25 mouse cellular contexts compared by ENCODE assay signal in genomic region chr3:52999996-53000395, GRCm38 (mm10). TPM values are rescaled to one million over a fixed set of nuclear protein-coding genes. Genes with fewer than 3 reads are reported as not detected.
DNase-seq lines count a peak whose midpoint lies in the region; ATAC-seq and TF ChIP-seq lines count a peak whose summit lies in the region.
"Had no signal": no experiment of that assay in that cellular context is flagged by ENCODE, and none has a peak within 500 bp of the region (broad histone marks: within the 10 kb centered on the region; RNA-seq: fewer than 3 reads in every experiment).

No protein-coding gene starts in this region.

- TF ChIP-seq POLR2A in liver, adult 2 months (IDR thresholded peaks at IDR 0.05; ENCODE audit: extremely low read depth, insufficient read depth, low read length), result no peak

- no peak overlapping the region for H3K4me2 ChIP-seq in liver, embryonic 11.5 days
- H3K4me2 ChIP-seq: embryonic facial prominence, embryonic 12.5 days; embryonic facial prominence, embryonic 15.5 days; forebrain, embryonic 15.5 days; heart, embryonic 11.5 days; hindbrain, embryonic 13.5 days; intestine, embryonic 15.5 days had no signal

- H3K4me3 ChIP-seq in liver, adult 2 months (ENCODE audit: insufficient read depth, low read depth, low read length), result no peak overlapping the region
- H3K4me3 ChIP-seq in liver, embryonic 11.5 days (ENCODE audit: low read depth, low read length), result no peak overlapping the region
- H3K4me3 ChIP-seq: embryonic facial prominence, embryonic 12.5 days; embryonic facial prominence, embryonic 15.5 days; forebrain, embryonic 15.5 days; heart, adult 2 months; hindbrain, embryonic 13.5 days; intestine, embryonic 15.5 days had no signal

- no peak for TF ChIP-seq CTCF in liver, adult 2 months (IDR thresholded peaks at IDR 0.05; ENCODE audit: low read depth, low read length)

- no peaks in the 10 kb centered on the region for H3K79me2 ChIP-seq in liver, adult 2 months (ENCODE audit: control insufficient read depth, insufficient read depth, low read length)

- H3K36me3 ChIP-seq in liver, adult 2 months (ENCODE audit: control insufficient read depth, insufficient read depth, low read length), result peaks cover 27% of the 10 kb centered on the region; the same call in 1 of the 2 replicates
- peaks cover 3% of the 10 kb centered on the region; the same call in 1 of the 2 replicates for H3K36me3 ChIP-seq in liver, embryonic 11.5 days (ENCODE audit: control insufficient read depth, insufficient read depth, low read length)

- H3K27me3 ChIP-seq in liver, adult 2 months (ENCODE audit: control insufficient read depth, insufficient read depth, low read length), result no peaks in the 10 kb centered on the region
- H3K27me3 ChIP-seq in liver, embryonic 11.5 days (replicated peaks; ENCODE audit: control insufficient read depth, insufficient read depth, low read length), result no peaks in the 10 kb centered on the region
- H3K27me3 ChIP-seq: CH12.LX; embryonic facial prominence, embryonic 12.5 days; embryonic facial prominence, embryonic 15.5 days; forebrain, embryonic 15.5 days; hindbrain, embryonic 13.5 days; intestine, embryonic 15.5 days; Patski had no signal

- no peak for ATAC-seq in liver, embryonic 11.5 days (replicated peaks; ENCODE audit: low FRiP score)
- ATAC-seq: forebrain, embryonic 15.5 days; hindbrain, embryonic 16.5 days; intestine, embryonic 15.5 days; Patski had no signal

- H3K9ac ChIP-seq in liver, adult 2 months (ENCODE audit: low read depth, low read length), result no peak overlapping the region
- no peak overlapping the region for H3K9ac ChIP-seq in liver, embryonic 11.5 days (ENCODE audit: low read depth, low read length)
- H3K9ac ChIP-seq: embryonic facial prominence, embryonic 12.5 days; embryonic facial prominence, embryonic 15.5 days; forebrain, embryonic 15.5 days; hindbrain, embryonic 13.5 days; intestine, embryonic 15.5 days had no signal

- 57% methylated on average over 3 of the region's 3 CpGs for WGBS in liver, adult 2 months
- 78% methylated on average over 3 of the region's 3 CpGs for WGBS in liver, embryonic 11.5 days

- no peaks in the 10 kb centered on the region for H3K9me3 ChIP-seq in liver, embryonic 11.5 days (ENCODE audit: control insufficient read depth, low read length)
- H3K9me3 ChIP-seq: embryonic facial prominence, embryonic 12.5 days; embryonic facial prominence, embryonic 15.5 days; forebrain, embryonic 15.5 days; G1E; hindbrain, embryonic 13.5 days; intestine, embryonic 15.5 days had no signal

- DNase-seq in adrenal gland, adult 8-10 months, result peak; percentile 21
- no peak for DNase-seq in adrenal gland, postnatal 4 days (ENCODE audit: low spot score in 2 of 2)
- peak; percentile 67 for DNase-seq in liver, adult 2 months (ENCODE audit: extremely low read depth, low read depth, low spot score)
- no peak for DNase-seq in liver, embryonic 11.5 days (ENCODE audit: low spot score)
- peak; percentile 13 for DNase-seq in adrenal gland, postnatal 25 days
- no peak for DNase-seq in ovary, postnatal 10 days (ENCODE audit: low spot score)
- no peak for DNase-seq in spleen, adult 12 weeks (ENCODE audit: low spot score)
- DNase-seq: B cell, adult 2 months; cerebellum, adult 2 months; cerebellum, adult 9-11 months; cerebellum, postnatal 25 days; gastrocnemius, postnatal 25 days; heart, adult 2 months; kidney, adult 11 months had no signal

- H3K4me1 ChIP-seq in liver, adult 2 months (ENCODE audit: control insufficient read depth, insufficient read depth, low read length), result no peaks in the 10 kb centered on the region
- no peaks in the 10 kb centered on the region for H3K4me1 ChIP-seq in liver, embryonic 11.5 days (replicated peaks; ENCODE audit: control insufficient read depth, insufficient read depth, low read length)
- H3K4me1 ChIP-seq: embryonic facial prominence, embryonic 12.5 days; embryonic facial prominence, embryonic 15.5 days; forebrain, embryonic 15.5 days; hindbrain, embryonic 13.5 days had no signal

- H3K27ac ChIP-seq in liver, adult 2 months (replicated peaks; ENCODE audit: insufficient read depth, low read depth, low read length), result no peak overlapping the region
- no peak overlapping the region for H3K27ac ChIP-seq in liver, embryonic 11.5 days (ENCODE audit: low read depth, low read length)
- H3K27ac ChIP-seq: embryonic facial prominence, embryonic 12.5 days; embryonic facial prominence, embryonic 15.5 days; forebrain, embryonic 15.5 days; heart, adult 2 months; hindbrain, embryonic 13.5 days; intestine, embryonic 15.5 days had no signal

RNA-seq across cellular contexts. Expression of gene Cog6, which starts 17.0 kb away (rescaled TPM):
- total RNA-seq in adrenal gland, adult 8-10 months (2022), result 10 to 100 TPM; 31.3 to 38.8 (median 38.1) TPM
- 10 to 100 TPM; 32.2 to 33.8 TPM for total RNA-seq in adrenal gland, postnatal 4 days (2021)
- total RNA-seq in liver, adult 2 months (2014; rRNA removed), result 19.1 and 20.0 TPM in 2 replicates
- polyA plus RNA-seq in liver, adult 2 months (2012; rRNA removed), result 10.8 and 12.0 TPM in 2 replicates
- 28.7 and 34.3 TPM in 2 replicates for polyA plus RNA-seq in liver, embryonic 11.5 days (2014; fragmentation: Nextera tagmentation; extraction: Ambion mirVana)
- total RNA-seq in adrenal gland, postnatal 25 days (2021), result 33.5 and 39.0 TPM in 2 replicates

RNA-seq across cellular contexts. Expression of gene Lhfp, which starts 41.3 kb away (rescaled TPM):
- total RNA-seq in adrenal gland, adult 8-10 months (2022), result 10 to 100 TPM; 17.4 to 26.7 (median 23.4) TPM
- total RNA-seq in adrenal gland, postnatal 4 days (2021), result 10 to 100 TPM; 38.3 to 40.6 TPM
- total RNA-seq in liver, adult 2 months (2014; rRNA removed), result 10.6 and 14.3 TPM in 2 replicates
- 14.2 and 15.3 TPM in 2 replicates for polyA plus RNA-seq in liver, adult 2 months (2012; rRNA removed)
- polyA plus RNA-seq in liver, embryonic 11.5 days (2014; fragmentation: Nextera tagmentation; extraction: Ambion mirVana), result 12.9 and 13.1 TPM in 2 replicates
- total RNA-seq in adrenal gland, postnatal 25 days (2021), result 19.1 and 20.4 TPM in 2 replicates
- total RNA-seq: CH12.LX; hematopoietic stem cell, adult 5-6 weeks had no signal

Comparison
In these comparisons a context has a peak if more than half of its experiments do, and no peak if none do; other contexts are left out.
1. DNase-seq: peak in adrenal gland, adult 8-10 months (single experiment), liver, adult 2 months (single experiment) and adrenal gland, postnatal 25 days (single experiment); none in adrenal gland, postnatal 4 days (0 of 2), liver, embryonic 11.5 days (single experiment), ovary, postnatal 10 days (single experiment) and spleen, adult 12 weeks (single experiment).